Mouse (Mus musculus): Measurements from ENCODE around the gene Ctcfl. TPM values are rescaled to one million over a fixed set of nuclear protein-coding genes. Genes with fewer than 3 reads are reported as not detected.

The Ctcfl gene
- polyA plus RNA-seq, 2 experiments, result 0.01 TPM; not detected in 1

GRCm38 (mm10) chr2:173084871-173085270 lies 34.5 kb downstream of the Ctcfl start:
- whole genome bisulfite sequencing (ENCODE audit: insufficient replicate concordance), result 77% methylated on average over 11 of the region's 11 CpGs
- H3K36me3 ChIP-seq (replicated peaks; ENCODE audit: control insufficient read depth, insufficient read depth, low read depth), result no peaks in the 10 kb centered on the region
- no peak for ATAC-seq (ENCODE audit: insufficient read depth)
- no peaks in the 10 kb centered on the region for H3K9me3 ChIP-seq (ENCODE audit: control insufficient read depth, low read length)
- no peak overlapping the region for H3K9ac ChIP-seq (replicated peaks)
- no peak overlapping the region for H3K27ac ChIP-seq
- no peaks in the 10 kb centered on the region for H3K27me3 ChIP-seq (ENCODE audit: control insufficient read depth, insufficient read depth, low read length)
- TF ChIP-seq EP300 (IDR thresholded peaks at IDR 0.05; ENCODE audit: low read depth), result no peak
- no peak for TF ChIP-seq CTCF (IDR thresholded peaks at IDR 0.05; ENCODE audit: low read depth)
- no peak overlapping the region for H3K4me3 ChIP-seq (ENCODE audit: insufficient read depth in 1 of 2, low read depth in 2 of 2, low read length in 2 of 2)
- H3K4me1 ChIP-seq (replicated peaks; ENCODE audit: control insufficient read depth in 2 of 2, insufficient read depth in 2 of 2, low read length in 1 of 2), result peaks cover 0 to 2% of the 10 kb centered on the region in 2 experiments; a peak in 2 of 4 replicates
- DNase-seq (ENCODE audit: low read depth in 3 of 3, low spot score in 3 of 3), result no peak
- no peak overlapping the region for H3K4me2 ChIP-seq (ENCODE audit: low read depth)

DNA sequence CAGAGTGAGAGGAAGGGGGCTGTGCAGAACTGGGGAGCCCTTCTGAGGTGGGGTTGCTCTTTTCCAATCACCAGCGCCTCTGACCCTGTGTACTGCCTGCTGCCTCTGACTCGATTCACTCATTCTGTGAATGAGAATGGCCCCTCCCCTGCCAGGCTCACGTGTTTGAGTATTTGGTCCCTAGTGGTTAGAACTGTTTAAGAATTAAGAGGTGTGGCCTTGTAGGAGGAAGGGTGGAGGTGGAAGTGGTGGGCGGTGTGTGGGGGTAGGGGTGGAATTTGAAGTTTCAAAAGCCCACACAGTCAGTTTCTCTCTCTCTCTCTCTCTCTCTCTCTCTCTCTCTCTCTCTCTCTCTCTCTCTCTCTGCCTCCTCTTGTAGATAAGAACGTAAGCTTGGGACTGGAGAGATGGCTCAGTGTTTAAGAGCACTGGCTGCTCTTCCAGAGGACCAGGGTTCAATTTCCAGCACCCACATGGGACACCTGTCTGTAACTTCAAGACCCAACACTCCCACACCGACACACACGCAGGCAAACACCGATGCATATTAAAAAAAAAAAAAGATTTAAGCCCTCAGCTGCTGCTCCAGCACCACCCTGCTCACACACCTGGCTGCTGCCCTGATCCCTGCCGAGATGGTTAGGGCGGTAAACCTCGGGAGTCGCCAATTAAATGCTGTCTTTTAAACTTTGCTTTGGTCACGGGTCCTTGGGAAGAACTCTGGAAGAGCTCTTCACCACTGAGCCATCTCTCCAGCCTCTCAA lies 35.4 kb downstream of the Ctcfl start:
- DNase-seq (ENCODE audit: low read depth in 3 of 3, low spot score in 3 of 3), result peak in 2 of 3 experiments; percentile 44 to 61
- no peaks in the 10 kb centered on the region for H3K9me3 ChIP-seq (ENCODE audit: control insufficient read depth, low read length)
- H3K36me3 ChIP-seq (replicated peaks; ENCODE audit: control insufficient read depth, insufficient read depth, low read depth), result no peaks in the 10 kb centered on the region
- ATAC-seq (ENCODE audit: insufficient read depth), result peak; percentile 66
- no peak overlapping the region for H3K27ac ChIP-seq
- no peak overlapping the region for H3K4me3 ChIP-seq (ENCODE audit: insufficient read depth in 1 of 2, low read depth in 2 of 2, low read length in 2 of 2)
- TF ChIP-seq EP300 (IDR thresholded peaks at IDR 0.05; ENCODE audit: low read depth), result no peak
- TF ChIP-seq CTCF (IDR thresholded peaks at IDR 0.05; ENCODE audit: low read depth), result no peak
- H3K9ac ChIP-seq (replicated peaks), result no peak overlapping the region
- WGBS (ENCODE audit: insufficient replicate concordance), result 15% methylated on average over 13 of the region's 13 CpGs
- H3K4me2 ChIP-seq (ENCODE audit: low read depth), result peak overlapping the region; percentile 43
- no peaks in the 10 kb centered on the region for H3K27me3 ChIP-seq (ENCODE audit: control insufficient read depth, insufficient read depth, low read length)
- H3K4me1 ChIP-seq (replicated peaks; ENCODE audit: control insufficient read depth in 2 of 2, insufficient read depth in 2 of 2, low read length in 1 of 2), result peaks cover 0 to 2% of the 10 kb centered on the region in 2 experiments; a peak in 2 of 4 replicates

GRCm38 (mm10) chr2:173083106-173083505 lies 36.2 kb downstream of the Ctcfl start:
- Histone ChIP-seq H3K36me3 (replicated peaks; ENCODE audit: control insufficient read depth, insufficient read depth, low read depth) (no peaks in the 10 kb centered on the region), H3K9me3 (ENCODE audit: control insufficient read depth, low read length) (no peaks in the 10 kb centered on the region), H3K27me3 (ENCODE audit: control insufficient read depth, insufficient read depth, low read length) (no peaks in the 10 kb centered on the region), H3K4me3 (ENCODE audit: insufficient read depth in 1 of 2, low read depth in 2 of 2, low read length in 2 of 2) (no peak overlapping the region), H3K27ac (no peak overlapping the region), H3K9ac (replicated peaks) (no peak overlapping the region), H3K4me1 (replicated peaks; ENCODE audit: control insufficient read depth in 2 of 2, insufficient read depth in 2 of 2, low read length in 1 of 2) (peaks cover 0 to 2% of the 10 kb centered on the region in 2 experiments; a peak in 2 of 4 replicates), H3K4me2 (ENCODE audit: low read depth) (peak overlapping the region; percentile 43; the same call in 1 of the 2 replicates)
- 50% methylated on average over 9 of the region's 9 CpGs for WGBS (ENCODE audit: insufficient replicate concordance)
- no peak for DNase-seq (ENCODE audit: low read depth in 3 of 3, low spot score in 3 of 3)
- peak; percentile 6; the same call in 1 of the 2 replicates for ATAC-seq (ENCODE audit: insufficient read depth)
- TF ChIP-seq CTCF (IDR thresholded peaks at IDR 0.05; ENCODE audit: low read depth), result no peak
- TF ChIP-seq EP300 (IDR thresholded peaks at IDR 0.05; ENCODE audit: low read depth), result no peak

DNA sequence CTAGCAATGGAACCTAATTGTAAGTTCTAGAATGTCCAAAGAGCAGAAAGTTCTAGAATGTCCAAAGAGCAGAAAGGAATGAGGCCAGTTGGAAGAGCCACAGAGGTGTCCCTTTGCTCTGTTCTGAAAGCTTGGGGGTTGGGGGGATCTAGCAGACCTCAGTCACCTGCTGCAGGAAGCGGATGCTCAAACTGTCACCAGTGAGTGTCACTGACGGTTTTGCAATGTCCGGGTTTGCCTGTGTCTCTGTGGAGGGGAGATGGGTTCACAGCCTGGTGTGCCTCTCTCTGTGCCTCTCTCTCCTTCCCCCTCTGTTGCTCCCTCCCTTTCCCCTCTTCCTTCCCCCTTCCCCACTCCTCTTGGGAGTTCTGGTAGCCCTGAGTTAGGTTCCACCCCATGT lies 36.6 kb downstream of the Ctcfl start:
- Histone ChIP-seq H3K9ac (replicated peaks) (no peak overlapping the region), H3K27ac (no peak overlapping the region), H3K4me2 (ENCODE audit: low read depth) (no peak overlapping the region), H3K4me3 (ENCODE audit: insufficient read depth in 1 of 2, low read depth in 2 of 2, low read length in 2 of 2) (no peak overlapping the region), H3K9me3 (ENCODE audit: control insufficient read depth, low read length) (no peaks in the 10 kb centered on the region), H3K27me3 (ENCODE audit: control insufficient read depth, insufficient read depth, low read length) (no peaks in the 10 kb centered on the region), H3K36me3 (replicated peaks; ENCODE audit: control insufficient read depth, insufficient read depth, low read depth) (no peaks in the 10 kb centered on the region), H3K4me1 (replicated peaks; ENCODE audit: control insufficient read depth in 2 of 2, insufficient read depth in 2 of 2, low read length in 1 of 2) (peaks cover 0 to 2% of the 10 kb centered on the region in 2 experiments; a peak in 2 of 4 replicates)
- TF ChIP-seq EP300 (IDR thresholded peaks at IDR 0.05; ENCODE audit: low read depth), result no peak
- no peak for TF ChIP-seq CTCF (IDR thresholded peaks at IDR 0.05; ENCODE audit: low read depth)
- DNase-seq (ENCODE audit: low read depth in 3 of 3, low spot score in 3 of 3) (no peak), ATAC-seq (ENCODE audit: insufficient read depth) (no peak)
- 58% methylated on average over 3 of the region's 3 CpGs for WGBS (ENCODE audit: insufficient replicate concordance)

GRCm38 (mm10) chr2:173080785-173081241 lies 38.5 kb downstream of the Ctcfl start:
- Histone ChIP-seq H3K9ac (replicated peaks) (no peak overlapping the region), H3K4me1 (replicated peaks; ENCODE audit: control insufficient read depth in 2 of 2, insufficient read depth in 2 of 2, low read length in 1 of 2) (peaks cover 0 to 2% of the 10 kb centered on the region in 2 experiments; a peak in 2 of 4 replicates), H3K4me3 (ENCODE audit: insufficient read depth in 1 of 2, low read depth in 2 of 2, low read length in 2 of 2) (no peak overlapping the region), H3K27ac (no peak overlapping the region), H3K27me3 (ENCODE audit: control insufficient read depth, insufficient read depth, low read length) (no peaks in the 10 kb centered on the region), H3K36me3 (replicated peaks; ENCODE audit: control insufficient read depth, insufficient read depth, low read depth) (no peaks in the 10 kb centered on the region), H3K4me2 (ENCODE audit: low read depth) (no peak overlapping the region), H3K9me3 (ENCODE audit: control insufficient read depth, low read length) (no peaks in the 10 kb centered on the region)
- TF ChIP-seq CTCF (IDR thresholded peaks at IDR 0.05; ENCODE audit: low read depth) (peak; percentile 99), EP300 (IDR thresholded peaks at IDR 0.05; ENCODE audit: low read depth) (no peak)
- DNase-seq (ENCODE audit: low read depth in 3 of 3, low spot score in 3 of 3) (peak; percentile 54 to 68 (median 55)), ATAC-seq (ENCODE audit: insufficient read depth) (peak; percentile 63)
- WGBS (ENCODE audit: insufficient replicate concordance), result 31% methylated on average over 10 of the region's 10 CpGs
